Mouse (Mus musculus): Measurements from ENCODE around the gene Bscl2.
A peak's percentile ranks its signal among the peaks of the same experiment; 100 is the strongest.

DNA sequence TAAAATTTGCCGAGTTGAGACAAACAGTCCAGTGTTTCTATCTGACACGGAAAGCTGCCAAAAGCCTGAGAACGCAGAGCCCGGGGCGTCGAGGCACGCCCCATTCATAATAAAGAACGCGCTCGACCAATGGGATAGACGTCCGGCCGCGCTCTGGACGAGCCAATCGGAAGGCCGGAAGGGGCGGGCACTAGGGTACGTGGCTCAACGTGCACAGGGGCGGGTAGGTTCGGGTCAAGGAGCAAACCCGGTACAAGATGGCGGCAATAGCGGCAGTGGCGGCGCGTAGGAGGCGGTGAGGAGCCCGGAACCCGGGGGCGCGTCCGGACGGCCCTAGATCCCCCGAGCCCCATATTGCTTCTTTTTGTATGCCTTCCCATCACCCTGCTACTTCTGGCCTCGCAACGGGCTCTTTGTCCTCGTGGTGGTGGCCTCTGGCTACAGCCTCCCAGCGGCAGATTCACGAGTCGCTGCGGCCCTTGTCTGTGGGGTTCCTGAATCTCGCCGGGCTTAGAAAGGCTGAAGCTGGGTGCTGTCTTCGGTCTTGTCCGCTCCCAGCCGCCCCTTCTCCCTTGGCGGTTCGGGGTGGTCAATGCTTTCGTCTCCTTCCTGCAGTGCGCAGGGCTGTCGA lies 60.7 kb downstream of the Bscl2 start, which contains the start of gene Ganab:
- TF ChIP-seq CTCF (IDR thresholded peaks at IDR 0.05; ENCODE audit: low read depth), result peak; percentile 12; the same call in 1 of the 2 replicates
- TF ChIP-seq EP300 (optimal IDR thresholded peaks at IDR 0.05), result peak; percentile 42

All from stomach, postnatal 0 days (tissue).